Mouse (Mus musculus): Measurements from ENCODE around the gene Ank.

Gene Ank

GRCm38 (mm10) chr15:27506127-27506886 is 39.8 kb downstream of the Ank start:
- Histone ChIP-seq H3K36me3 (ENCODE audit: insufficient read depth, low read length) (no peaks in the 10 kb centered on the region), H3K27me3 (ENCODE audit: insufficient read depth, low read length) (no peaks in the 10 kb centered on the region), H3K4me1 (replicated peaks; ENCODE audit: low read depth, low read length) (peaks cover 3% of the 10 kb centered on the region), H3K4me3 (replicated peaks; ENCODE audit: low read length) (no peak overlapping the region), H3K9me3 (ENCODE audit: low read length) (no peaks in the 10 kb centered on the region)
- no peak for TF ChIP-seq POU5F1 (IDR thresholded peaks at IDR 0.05; ENCODE audit: borderline replicate concordance, low read length)
- TF ChIP-seq NANOG (IDR thresholded peaks at IDR 0.05; ENCODE audit: borderline replicate concordance, low read length) = no peak
- TF ChIP-seq CTCF (conservative IDR thresholded peaks at IDR 0.05; ENCODE audit: low read length) = no peak

GRCm38 (mm10) chr15:27506893-27507596 is 40.6 kb downstream of the Ank start:
- Histone ChIP-seq H3K36me3 (ENCODE audit: insufficient read depth, low read length) (no peaks in the 10 kb centered on the region), H3K27me3 (ENCODE audit: insufficient read depth, low read length) (no peaks in the 10 kb centered on the region), H3K4me3 (replicated peaks; ENCODE audit: low read length) (no peak overlapping the region), H3K9me3 (ENCODE audit: low read length) (no peaks in the 10 kb centered on the region), H3K4me1 (replicated peaks; ENCODE audit: low read depth, low read length) (peaks cover 9% of the 10 kb centered on the region)
- TF ChIP-seq NANOG (IDR thresholded peaks at IDR 0.05; ENCODE audit: borderline replicate concordance, low read length) = no peak
- no peak for TF ChIP-seq CTCF (conservative IDR thresholded peaks at IDR 0.05; ENCODE audit: low read length)
- TF ChIP-seq POU5F1 (IDR thresholded peaks at IDR 0.05; ENCODE audit: borderline replicate concordance, low read length) = no peak

- no peaks in the 10 kb centered on the region for H3K9me3 ChIP-seq (ENCODE audit: low read length)
- no peak for TF ChIP-seq NANOG (IDR thresholded peaks at IDR 0.05; ENCODE audit: borderline replicate concordance, low read length)
- no peak for TF ChIP-seq CTCF (conservative IDR thresholded peaks at IDR 0.05; ENCODE audit: low read length)
- no peak overlapping the region for H3K4me3 ChIP-seq (replicated peaks; ENCODE audit: low read length)
- H3K36me3 ChIP-seq (ENCODE audit: insufficient read depth, low read length) = no peaks in the 10 kb centered on the region
- H3K4me1 ChIP-seq (replicated peaks; ENCODE audit: low read depth, low read length) = peaks cover 9% of the 10 kb centered on the region
- no peaks in the 10 kb centered on the region for H3K27me3 ChIP-seq (ENCODE audit: insufficient read depth, low read length)
Observed at GRCm38 (mm10) chr15:27508169-27508568, 41.7 kb downstream of the Ank start.

- Histone ChIP-seq H3K4me3 (replicated peaks; ENCODE audit: low read length) (no peak overlapping the region), H3K36me3 (ENCODE audit: insufficient read depth, low read length) (no peaks in the 10 kb centered on the region), H3K4me1 (replicated peaks; ENCODE audit: low read depth, low read length) (peaks cover 9% of the 10 kb centered on the region), H3K27me3 (ENCODE audit: insufficient read depth, low read length) (no peaks in the 10 kb centered on the region), H3K9me3 (ENCODE audit: low read length) (no peaks in the 10 kb centered on the region)
- TF ChIP-seq CTCF (conservative IDR thresholded peaks at IDR 0.05; ENCODE audit: low read length) (no peak), POU5F1 (IDR thresholded peaks at IDR 0.05; ENCODE audit: borderline replicate concordance, low read length) (no peak), NANOG (IDR thresholded peaks at IDR 0.05; ENCODE audit: borderline replicate concordance, low read length) (no peak)
Observed at GRCm38 (mm10) chr15:27508982-27509381, 42.5 kb downstream of the Ank start.

GRCm38 (mm10) chr15:27516927-27517326 is 50.5 kb downstream of the Ank start:
- Histone ChIP-seq H3K36me3 (ENCODE audit: insufficient read depth, low read length) (no peaks in the 10 kb centered on the region), H3K27me3 (ENCODE audit: insufficient read depth, low read length) (no peaks in the 10 kb centered on the region), H3K9me3 (ENCODE audit: low read length) (no peaks in the 10 kb centered on the region), H3K4me1 (replicated peaks; ENCODE audit: low read depth, low read length) (peaks cover 4% of the 10 kb centered on the region), H3K4me3 (replicated peaks; ENCODE audit: low read length) (no peak overlapping the region)
- TF ChIP-seq CTCF (conservative IDR thresholded peaks at IDR 0.05; ENCODE audit: low read length) (no peak), NANOG (IDR thresholded peaks at IDR 0.05; ENCODE audit: borderline replicate concordance, low read length) (no peak), POU5F1 (IDR thresholded peaks at IDR 0.05; ENCODE audit: borderline replicate concordance, low read length) (no peak)

GRCm38 (mm10) chr15:27518026-27518425 is 51.5 kb downstream of the Ank start:
- Histone ChIP-seq H3K9me3 (ENCODE audit: low read length) (no peaks in the 10 kb centered on the region), H3K4me1 (replicated peaks; ENCODE audit: low read depth, low read length) (peaks cover 9% of the 10 kb centered on the region), H3K27me3 (ENCODE audit: insufficient read depth, low read length) (no peaks in the 10 kb centered on the region), H3K4me3 (replicated peaks; ENCODE audit: low read length) (no peak overlapping the region), H3K36me3 (ENCODE audit: insufficient read depth, low read length) (no peaks in the 10 kb centered on the region)
- TF ChIP-seq POU5F1 (IDR thresholded peaks at IDR 0.05; ENCODE audit: borderline replicate concordance, low read length) (no peak), CTCF (conservative IDR thresholded peaks at IDR 0.05; ENCODE audit: low read length) (no peak), NANOG (IDR thresholded peaks at IDR 0.05; ENCODE audit: borderline replicate concordance, low read length) (no peak)

- TF ChIP-seq POU5F1 (IDR thresholded peaks at IDR 0.05; ENCODE audit: borderline replicate concordance, low read length) (no peak), CTCF (conservative IDR thresholded peaks at IDR 0.05; ENCODE audit: low read length) (no peak), NANOG (IDR thresholded peaks at IDR 0.05; ENCODE audit: borderline replicate concordance, low read length) (no peak)
Observed at GRCm38 (mm10) chr15:27519857-27520256, 53.4 kb downstream of the Ank start.

GRCm38 (mm10) chr15:27525233-27526005 is 58.9 kb downstream of the Ank start:
- H3K27me3 ChIP-seq (ENCODE audit: insufficient read depth, low read length) = no peaks in the 10 kb centered on the region
- H3K9me3 ChIP-seq (ENCODE audit: low read length) = no peaks in the 10 kb centered on the region
- TF ChIP-seq POU5F1 (IDR thresholded peaks at IDR 0.05; ENCODE audit: borderline replicate concordance, low read length) (no peak), CTCF (conservative IDR thresholded peaks at IDR 0.05; ENCODE audit: low read length) (no peak), NANOG (IDR thresholded peaks at IDR 0.05; ENCODE audit: borderline replicate concordance, low read length) (no peak)
- H3K4me1 ChIP-seq (replicated peaks; ENCODE audit: low read depth, low read length) = peaks cover 9% of the 10 kb centered on the region
- no peaks in the 10 kb centered on the region for H3K36me3 ChIP-seq (ENCODE audit: insufficient read depth, low read length)
- H3K4me3 ChIP-seq (replicated peaks; ENCODE audit: low read length) = no peak overlapping the region

More at GRCm38 (mm10) chr15:27519857-27520256, 53.4 kb downstream of the Ank start:
- Histone ChIP-seq H3K4me1 (replicated peaks; ENCODE audit: low read depth, low read length) (peaks cover 9% of the 10 kb centered on the region), H3K36me3 (ENCODE audit: insufficient read depth, low read length) (no peaks in the 10 kb centered on the region), H3K27me3 (ENCODE audit: insufficient read depth, low read length) (no peaks in the 10 kb centered on the region), H3K4me3 (replicated peaks; ENCODE audit: low read length) (no peak overlapping the region), H3K9me3 (ENCODE audit: low read length) (no peaks in the 10 kb centered on the region)

All from E14TG2a.4 (cell line).